Mouse (Mus musculus) lung, postnatal 14 days (tissue): ENCODE data around the gene Smtn.

Experiments used
- DNase-seq: peaks from one replicate; pipeline ENCODE4 v3.0.0; 2021

Gene Smtn

GRCm38 (mm10) chr11:3547047-3547446 lies 6.6 kb upstream of the Smtn start:
- DNase-seq = no peak

GRCm38 (mm10) chr11:3546242-3546562 lies 5.8 kb upstream of the Smtn start:
- no peak for DNase-seq

- no peak for DNase-seq
Observed at GRCm38 (mm10) chr11:3545531-3546241, 5.3 kb upstream of the Smtn start.

- no peak for DNase-seq
Observed at GRCm38 (mm10) chr11:3544409-3544808, 4.0 kb upstream of the Smtn start.

DNA sequence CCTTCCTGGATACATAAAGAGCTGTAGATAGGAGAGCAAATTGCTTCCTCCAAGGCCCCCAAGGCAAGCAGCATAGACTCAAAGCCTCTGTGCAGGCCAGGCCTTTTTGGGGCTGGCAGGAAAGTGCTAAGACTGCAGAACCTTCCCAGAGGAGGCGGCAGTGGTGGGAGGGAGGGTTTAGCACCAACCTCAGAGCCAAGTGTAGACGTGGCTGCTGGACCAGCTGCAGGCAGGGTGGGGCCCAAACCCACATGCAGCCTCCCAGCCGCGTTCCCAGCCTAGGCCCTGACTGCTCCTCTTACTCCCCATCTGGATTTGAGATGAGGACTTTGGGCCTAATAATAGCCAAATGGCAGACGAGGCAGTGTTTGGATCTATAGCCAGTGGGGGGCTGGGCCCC lies 2.6 kb upstream of the Smtn start:
- DNase-seq = peak; percentile 63

DNA sequence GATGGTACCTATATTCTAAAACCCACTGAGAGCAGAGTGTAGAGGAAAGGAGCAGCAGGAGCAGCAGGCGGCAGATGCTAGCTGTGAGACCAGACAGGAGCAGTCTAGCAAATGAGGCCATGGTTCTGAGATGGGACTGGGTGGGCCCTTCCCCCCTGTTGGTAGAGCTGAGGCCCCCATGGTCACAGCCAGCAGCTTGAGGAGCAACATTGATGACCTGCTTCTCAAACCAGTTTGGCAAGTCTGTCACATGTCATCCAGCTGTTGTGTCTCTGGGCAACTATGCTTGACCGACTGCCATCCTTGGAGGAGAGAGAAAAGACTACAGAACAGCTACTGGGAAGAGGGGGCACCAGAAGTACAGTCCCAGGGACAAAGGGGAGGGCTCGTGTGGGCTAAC lies 1.5 kb upstream of the Smtn start:
- no peak for DNase-seq

GRCm38 (mm10) chr11:3539826-3540196 lies 601 bp downstream of the Smtn start:
- DNase-seq = no peak

DNA sequence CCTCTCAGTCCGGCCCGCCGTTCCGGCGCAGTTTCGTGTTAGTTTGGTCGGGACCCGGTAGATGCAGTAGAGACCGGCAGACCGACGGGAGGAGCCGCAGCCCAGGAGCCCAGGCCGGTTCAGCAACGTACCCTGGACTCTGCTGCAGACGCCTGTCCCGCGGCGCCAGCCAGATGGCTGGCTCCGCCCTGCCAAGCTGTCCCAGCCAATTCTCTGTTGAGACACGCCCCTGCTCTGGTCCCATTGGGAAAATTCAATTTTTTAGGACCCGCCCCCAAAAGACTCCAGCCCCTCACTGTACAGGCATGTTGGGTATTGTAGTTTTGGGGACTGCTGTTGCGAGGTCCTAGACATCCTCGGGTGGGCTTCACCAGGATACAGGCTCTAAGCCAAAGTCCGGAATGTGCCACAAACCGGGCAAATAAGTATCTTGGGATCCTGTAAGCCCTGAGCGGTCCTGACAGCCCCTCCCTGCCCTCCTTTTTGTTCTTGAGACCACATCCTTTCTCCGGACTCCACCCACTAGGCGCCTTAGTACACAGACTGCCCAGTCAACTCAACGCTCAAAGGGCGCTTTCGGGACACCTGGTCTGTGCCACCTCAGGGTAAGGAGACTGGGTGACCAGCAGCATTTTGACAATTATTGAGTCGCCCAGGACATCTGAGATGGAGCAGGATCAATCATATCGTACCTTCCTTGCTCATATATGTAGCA lies 1.1 kb downstream of the Smtn start:
- peak; percentile 92 for DNase-seq

DNA sequence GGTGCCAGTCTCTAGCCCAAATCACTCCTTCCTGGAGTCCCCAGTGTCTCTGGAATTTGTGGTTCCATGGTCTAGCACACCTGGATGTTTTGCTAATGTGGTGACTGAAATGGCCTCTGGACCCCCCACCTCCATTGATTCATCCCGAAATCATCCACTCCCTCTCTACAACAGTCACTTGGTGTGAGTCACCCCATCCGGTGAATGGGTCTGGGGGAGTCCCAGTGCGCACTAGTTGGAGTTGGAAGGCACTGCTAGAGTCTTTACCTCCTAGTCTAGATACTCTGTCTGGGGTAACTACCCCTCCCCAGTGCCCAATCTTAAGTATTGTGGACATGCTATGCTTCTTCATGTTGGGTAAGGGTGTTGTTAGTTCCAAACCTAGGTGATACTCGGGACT lies 2.1 kb downstream of the Smtn start:
- DNase-seq = no peak

- DNase-seq = no peak
Observed at GRCm38 (mm10) chr11:3537711-3538110, 2.7 kb downstream of the Smtn start.

DNA sequence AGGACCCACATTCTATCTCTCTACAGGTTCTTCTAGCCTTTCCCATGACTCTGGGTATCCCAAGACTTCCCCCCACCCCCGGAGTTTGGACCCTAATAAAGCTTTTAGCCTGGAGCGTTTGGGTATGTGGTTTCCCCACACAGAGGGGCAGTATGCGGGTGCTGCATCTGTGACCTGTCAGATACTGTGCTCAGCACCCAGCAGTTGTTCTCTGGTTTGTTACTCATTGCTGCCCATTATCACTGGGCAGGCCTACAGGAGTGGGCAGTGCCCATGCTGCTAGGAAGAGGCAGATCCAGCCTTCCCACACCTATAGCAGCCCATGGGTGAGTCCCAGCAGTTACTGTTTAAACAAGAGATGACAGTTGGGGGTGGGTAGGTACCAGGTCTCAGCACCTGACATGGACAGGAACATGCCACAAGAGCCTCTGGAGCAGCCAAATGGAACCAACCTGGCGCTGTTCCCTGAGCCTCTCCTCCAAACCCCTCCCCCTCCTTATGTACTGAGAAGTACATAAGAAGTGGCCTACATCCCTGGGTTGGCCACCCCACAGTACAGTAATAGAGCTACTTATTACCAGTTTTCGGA lies 3.6 kb downstream of the Smtn start:
- peak; percentile 40 for DNase-seq

DNA sequence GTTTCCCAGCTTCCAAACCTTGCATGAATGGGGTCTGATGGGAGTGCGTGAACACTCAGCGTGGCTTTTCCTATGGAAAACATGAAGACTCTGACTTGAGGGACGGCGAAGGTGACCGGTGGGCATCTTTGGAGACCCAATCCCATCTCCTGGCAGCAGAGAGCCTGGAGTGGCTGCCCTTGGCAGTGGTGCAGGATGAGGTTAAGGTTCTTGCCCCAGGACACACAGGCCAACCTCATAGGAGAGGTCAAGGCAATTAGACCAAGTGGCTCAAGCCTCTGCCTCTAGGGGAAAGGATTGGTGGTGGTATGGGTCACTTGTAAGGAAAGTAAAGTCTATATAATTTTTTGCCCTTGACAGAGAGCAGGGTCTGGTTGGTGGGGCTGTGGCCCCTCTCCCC lies 4.3 kb downstream of the Smtn start:
- DNase-seq = no peak

DNA sequence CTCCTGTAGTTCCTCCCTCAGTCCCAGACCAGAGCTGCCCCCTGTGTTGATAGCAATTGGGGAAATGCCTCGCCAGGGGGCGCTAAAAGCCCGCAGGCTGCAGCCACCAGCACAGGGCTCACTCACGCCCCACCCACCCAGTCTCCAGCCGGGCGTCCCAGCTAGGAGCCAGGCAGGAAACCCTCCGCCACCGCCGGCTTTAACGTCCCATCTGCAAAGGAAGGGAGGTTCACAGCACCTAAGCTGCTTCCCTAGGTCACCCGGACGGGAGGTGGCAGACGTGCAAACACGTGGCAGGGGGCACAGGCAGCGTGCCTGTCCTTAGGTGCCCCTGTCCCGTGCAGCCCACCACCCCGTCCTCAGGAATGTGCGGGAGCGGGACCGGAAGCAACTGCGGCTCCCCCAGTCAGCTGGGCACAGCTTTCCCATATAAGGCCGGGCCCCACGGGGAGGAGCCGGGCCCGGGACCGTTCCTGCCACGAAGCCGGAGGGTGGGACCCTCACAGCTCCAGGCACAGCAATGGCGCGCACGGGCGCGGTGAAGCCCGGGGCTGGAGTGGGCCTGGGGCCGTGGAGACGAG lies 4.9 kb downstream of the Smtn start:
- DNase-seq = peak; percentile 99

DNA sequence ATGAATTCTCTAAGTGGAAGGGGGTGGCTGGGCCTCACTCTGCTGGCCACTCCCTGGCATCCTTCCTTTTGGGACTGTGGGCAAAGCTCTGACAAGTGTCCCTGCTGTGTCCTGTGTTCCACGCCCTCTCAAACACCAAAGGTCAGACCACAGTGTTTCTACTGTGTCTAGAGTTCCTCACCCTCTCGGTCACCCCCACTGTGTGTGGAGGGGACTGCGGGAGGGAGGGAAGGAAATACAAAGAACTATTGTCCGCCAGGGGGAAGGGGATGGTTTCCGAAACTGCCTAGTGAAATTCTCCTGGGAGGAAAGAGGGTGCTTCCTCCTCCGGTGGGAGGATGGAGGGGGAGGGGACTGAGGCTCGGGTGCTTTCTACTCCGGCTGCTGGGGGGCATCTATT lies 5.5 kb downstream of the Smtn start:
- DNase-seq = no peak

DNA sequence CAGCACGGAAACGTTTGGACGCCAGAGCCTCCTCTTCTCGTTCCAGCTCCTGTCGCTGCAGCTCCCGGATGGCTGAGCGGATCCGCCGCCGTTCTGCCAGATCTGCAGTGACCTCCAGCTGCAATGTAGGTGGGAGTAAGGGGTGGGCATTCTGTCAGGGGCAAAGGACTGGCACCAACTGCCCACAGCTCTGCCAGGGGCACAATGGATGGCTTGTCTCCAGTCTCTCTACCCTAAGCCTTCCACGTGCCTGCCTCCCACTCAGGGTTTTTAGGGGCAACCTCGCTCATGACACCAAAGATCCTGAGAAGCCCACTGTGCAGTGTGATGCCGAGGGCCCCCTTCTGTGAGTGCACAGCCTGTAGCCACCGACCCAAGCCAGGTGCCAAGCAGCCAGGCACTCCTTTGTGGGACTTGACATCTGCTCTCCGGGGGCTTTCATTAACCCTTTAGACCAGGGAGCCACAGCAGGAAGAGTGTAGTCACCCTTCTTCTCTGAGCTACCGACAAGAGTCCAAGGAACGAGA lies 6.9 kb downstream of the Smtn start:
- no peak for DNase-seq

GRCm38 (mm10) chr11:3532101-3532931 lies 8.1 kb downstream of the Smtn start:
- no peak for DNase-seq

DNA sequence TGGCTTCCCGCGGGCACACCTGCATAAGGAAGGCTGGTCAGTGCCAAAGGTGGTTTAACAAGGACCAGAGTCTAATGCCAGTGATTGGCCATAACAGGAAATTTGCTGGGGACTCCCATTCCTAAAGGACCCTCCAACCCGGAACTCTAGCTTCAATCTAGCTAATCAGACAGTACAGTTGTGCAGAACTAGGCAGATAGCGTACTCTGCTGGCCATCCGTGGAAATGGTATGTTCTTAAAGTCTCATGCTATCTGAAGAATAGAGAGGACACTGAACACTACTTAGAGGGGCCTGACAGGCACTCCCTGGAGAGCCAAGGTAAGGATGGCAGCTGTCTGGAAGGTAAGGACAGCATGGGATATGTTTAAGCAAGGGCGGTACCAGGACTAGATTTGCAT lies 8.8 kb downstream of the Smtn start:
- no peak for DNase-seq

DNA sequence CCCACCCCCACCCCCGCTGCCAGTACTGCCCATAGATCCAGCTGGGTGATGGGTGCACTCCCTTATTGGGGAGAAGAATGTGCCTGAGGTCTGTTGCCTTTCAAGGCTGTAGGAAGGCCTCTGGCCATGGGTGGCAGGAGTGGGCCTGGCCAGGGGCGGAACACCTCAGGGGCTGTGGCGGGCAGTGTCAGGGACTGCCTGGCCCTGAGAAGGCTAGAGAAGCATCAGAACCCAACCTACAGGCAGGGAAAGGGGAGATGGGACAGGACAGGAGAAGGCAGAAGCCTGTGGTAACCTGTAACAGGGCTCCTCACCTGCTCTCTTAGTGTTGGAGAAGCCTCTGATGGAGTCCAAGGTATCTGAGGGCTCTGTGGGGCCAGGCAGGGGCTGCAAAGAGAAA lies 9.7 kb downstream of the Smtn start:
- no peak for DNase-seq

- DNase-seq = no peak
Observed at GRCm38 (mm10) chr11:3529476-3530252, 10.7 kb downstream of the Smtn start.

DNA sequence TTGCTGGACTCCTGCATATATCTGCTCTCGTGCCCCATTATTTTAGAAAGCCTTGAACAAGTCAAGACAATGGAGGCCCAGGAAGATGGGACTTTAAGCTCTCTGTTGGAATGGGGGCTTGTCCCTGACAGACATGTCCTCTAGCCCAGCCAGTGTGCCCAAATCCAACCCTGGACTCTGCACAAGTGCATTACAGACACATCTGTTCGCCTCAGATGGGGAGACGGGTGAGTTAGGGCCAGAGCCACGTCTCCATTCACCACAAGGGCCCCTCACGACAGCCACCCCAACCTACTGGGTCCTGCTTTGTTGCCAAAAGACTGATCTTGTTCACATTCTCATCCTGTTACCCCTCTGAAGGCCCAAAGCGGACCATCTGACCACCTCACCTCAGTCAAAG lies 12.2 kb downstream of the Smtn start:
- DNase-seq = no peak

- DNase-seq = no peak
Observed at GRCm38 (mm10) chr11:3527766-3528165, 12.6 kb downstream of the Smtn start.
